Mouse (Mus musculus): ENCODE measurements around the gene Usp15.
A peak's percentile ranks its signal among the peaks of the same experiment; 100 is the strongest.
"Not testable (repeated sequence)": the region's sequence is repeated elsewhere in the genome, so short reads cannot be mapped to it uniquely, and the experiment has no call there.

The Usp15 gene

DNA sequence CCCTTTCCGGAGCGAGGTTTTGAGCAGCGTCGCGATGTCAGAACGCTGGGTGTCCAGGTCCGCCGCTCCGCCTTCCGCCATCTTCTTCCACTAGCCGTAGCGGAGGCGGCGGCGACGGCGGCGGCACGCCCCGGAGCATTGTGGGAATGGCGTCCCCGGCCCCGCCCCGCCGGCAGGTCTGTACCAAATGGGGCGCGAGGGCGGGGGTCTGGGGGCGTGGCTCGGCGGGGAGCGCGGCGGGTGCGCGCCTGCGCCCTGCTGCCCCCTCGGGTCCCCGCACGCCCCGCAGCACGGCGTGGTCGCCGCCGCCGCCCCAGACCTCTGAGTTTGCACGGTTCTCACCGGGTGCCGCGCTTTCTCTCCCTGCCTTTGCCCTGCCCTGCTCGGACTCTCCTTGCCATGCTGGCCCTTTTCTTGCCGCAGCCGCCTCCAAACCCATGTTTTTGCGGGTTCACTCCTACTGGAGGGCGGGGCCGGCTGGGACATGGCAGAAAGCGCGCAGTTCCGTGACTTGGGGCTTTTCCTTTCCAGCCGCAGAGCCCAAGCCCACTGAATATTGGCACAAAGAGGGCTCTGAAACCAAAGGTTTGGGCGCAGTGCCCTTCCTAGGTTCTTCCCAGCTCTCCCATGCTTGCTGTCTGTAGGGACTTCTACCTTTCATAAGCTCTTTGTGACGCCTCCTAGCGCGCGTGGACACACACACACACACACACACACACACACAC lies at the start of gene Usp15:
Usp15 (minus strand) TSS at position 161 of the 725 bp plus-strand sequence.
- peak; percentile 83 for ATAC-seq (ENCODE audit: low TSS enrichment)

DNA sequence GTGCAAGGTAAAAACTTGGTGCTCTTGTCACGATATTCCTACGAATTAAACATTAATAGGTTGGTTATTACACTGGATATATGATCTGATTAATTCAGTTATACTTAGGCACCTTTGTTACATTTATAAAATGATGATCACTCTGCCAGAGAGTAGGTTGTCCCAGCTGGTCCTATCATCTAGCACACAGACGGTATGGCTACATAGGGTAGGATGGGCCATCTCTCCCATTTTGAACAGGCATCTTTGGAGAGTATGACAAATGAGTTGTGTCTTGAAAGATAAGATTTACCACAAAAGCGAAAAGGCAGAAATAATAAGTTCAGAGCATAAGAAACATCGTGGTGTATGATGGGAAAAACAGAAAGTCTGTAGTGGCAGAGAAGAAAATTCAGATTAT lies 32.6 kb upstream of the Usp15 start:
- ATAC-seq (ENCODE audit: low TSS enrichment), result no peak

DNA sequence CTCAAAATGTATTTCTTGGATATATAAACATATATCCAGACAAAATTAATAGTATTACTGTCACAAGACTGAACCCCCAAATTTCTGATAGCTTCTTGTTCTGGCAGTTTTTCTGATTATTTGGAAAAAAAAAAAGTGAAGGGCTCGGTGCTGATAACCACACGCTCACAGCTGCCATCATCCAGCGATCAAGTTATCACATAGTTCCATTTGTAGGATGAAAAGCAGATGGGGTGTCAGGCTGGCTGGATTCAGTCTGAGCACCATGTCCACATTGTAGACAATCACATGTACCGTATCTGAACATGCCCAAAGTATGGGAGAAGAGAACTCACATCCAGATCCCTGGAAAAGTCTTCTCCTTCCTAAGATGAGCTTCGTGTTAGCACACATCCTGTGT lies 26.0 kb upstream of the Usp15 start:
- no peak for ATAC-seq (ENCODE audit: low TSS enrichment)

DNA sequence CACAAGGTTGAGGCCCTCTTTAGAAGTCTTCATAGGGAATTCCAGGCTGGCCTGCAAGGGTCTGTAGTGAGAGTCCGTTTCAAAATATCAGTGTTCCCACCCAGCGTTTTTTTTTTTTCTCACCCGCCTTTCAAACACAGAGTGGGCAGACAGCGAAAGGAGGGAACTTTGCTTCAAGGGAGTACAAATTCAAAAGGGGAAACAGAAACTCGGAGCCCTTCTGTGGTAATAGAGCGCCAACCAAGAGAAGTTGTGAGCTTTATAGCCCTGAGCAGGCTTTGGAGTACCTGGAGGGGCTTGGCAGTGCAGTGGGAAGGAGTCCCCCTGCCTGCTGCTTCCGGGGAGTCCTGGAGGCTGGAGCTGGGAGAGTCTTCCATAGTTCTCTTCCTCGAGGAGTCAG lies 12.7 kb upstream of the Usp15 start:
- no peak for ATAC-seq (ENCODE audit: low TSS enrichment)

DNA sequence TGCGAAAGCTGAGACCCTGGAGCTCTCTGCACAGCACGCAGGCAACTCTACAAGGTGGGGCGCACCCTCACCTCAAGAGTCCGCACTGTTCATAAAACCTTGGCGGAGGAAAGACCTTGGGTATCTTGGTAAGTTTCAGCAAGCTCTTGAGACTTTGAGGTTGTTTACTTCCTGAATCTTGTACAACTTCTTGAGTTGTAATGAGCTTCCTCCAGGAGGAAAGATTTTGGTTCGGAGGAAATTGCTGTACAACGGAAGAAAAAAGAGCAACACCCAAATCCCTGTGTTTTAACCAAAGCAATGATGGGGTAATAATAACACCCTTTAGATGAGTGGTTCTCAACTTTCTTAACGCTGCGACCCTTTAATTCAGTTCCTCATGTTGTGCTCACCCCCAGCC lies 11.5 kb upstream of the Usp15 start:
- no peak for ATAC-seq (ENCODE audit: low TSS enrichment)

DNA sequence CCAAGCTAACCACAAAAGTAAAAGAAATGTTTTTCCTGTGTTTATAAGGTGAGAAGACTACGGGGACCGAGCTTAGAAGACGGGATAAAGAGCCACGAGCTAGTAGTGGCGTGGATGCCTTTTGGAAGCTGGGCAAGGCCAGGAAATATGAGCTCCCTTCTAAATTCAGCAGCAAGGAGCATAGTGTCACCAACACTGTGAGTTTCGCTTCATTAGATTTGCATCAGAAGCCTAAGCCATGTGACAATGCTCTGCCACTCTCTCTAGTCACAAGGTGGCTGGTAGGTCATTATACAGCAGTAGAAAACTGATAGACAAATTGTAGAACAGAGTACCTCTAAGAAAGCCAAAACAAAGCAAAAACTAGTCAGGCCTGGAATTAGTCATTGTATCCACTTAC lies 9.3 kb upstream of the Usp15 start:
- ATAC-seq (ENCODE audit: low TSS enrichment), result no peak

DNA sequence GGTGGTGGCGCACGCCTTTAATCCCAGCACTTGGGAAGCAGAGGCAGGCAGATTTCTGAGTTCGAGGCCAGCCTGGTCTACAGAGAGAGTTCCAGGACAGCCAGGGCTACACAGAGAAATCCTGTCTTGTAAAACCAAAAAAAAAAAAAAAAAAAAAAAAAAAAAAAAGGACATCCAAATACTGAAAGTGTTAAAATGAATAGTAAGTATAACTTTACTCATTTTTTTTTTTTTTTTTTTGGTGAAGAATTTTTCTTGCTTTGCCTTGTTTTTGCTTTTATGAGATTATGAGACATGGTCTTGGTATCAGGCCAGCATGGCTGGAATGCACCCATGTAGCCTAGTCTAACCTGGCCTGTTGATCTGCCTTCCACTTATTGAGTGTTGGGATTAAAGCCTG lies 8.6 kb upstream of the Usp15 start:
- ATAC-seq (ENCODE audit: low TSS enrichment), result not testable (repeated sequence)

DNA sequence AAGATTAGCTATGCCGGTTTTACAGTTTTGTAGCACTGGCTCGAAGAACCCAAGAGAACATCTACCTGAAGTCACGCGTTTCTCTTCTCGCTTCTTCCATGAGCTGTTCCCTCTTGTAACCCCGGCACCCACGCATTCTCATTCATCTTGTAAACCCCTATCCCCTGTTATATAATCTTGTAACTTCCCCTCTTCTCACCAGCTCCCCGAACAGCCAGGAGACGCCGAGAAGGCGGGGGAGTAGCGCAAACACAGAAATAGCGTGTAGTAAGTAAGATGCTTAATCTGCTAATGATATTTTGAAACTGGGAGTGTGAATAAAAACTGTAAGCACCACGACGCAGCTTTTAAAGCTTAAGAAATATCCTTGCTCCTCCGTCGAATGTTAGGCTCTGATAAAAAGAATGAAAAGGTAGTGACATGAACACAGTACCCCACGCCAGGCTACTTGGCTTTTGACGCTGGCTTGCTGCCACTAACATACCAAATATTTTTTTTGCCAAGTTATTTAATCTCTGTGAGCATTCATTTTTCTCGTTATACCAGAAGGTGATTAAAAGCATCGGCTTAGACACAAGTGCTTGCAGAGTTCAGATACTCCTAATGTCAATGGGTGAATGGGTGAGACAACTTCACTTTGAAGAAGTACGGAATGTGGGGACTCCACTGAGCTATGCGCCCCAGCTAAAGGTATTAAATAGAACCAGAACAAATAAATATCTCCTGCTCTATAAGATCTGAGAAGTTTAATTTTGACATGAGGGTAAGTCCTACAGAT lies 5.4 kb upstream of the Usp15 start:
- no peak for ATAC-seq (ENCODE audit: low TSS enrichment)

DNA sequence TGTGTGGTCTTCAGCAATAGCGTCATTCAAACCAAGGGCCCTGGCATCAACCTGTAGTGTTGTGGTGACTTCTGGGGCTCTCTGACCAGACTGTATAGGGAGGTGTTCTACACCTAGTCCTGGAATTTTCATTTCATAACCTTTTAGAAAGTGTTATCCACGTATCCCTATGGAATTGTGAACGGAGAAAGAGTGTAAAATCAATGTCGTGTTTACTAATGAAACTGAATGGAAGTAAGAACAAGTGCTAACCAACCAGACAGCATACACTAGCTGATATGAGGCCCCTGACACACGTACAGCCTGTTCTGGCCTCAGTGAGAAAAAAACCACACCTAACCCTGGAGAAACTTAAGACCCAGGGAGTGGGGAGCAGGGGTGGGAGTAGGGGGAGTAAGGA lies 4.6 kb upstream of the Usp15 start:
- ATAC-seq (ENCODE audit: low TSS enrichment), result no peak

DNA sequence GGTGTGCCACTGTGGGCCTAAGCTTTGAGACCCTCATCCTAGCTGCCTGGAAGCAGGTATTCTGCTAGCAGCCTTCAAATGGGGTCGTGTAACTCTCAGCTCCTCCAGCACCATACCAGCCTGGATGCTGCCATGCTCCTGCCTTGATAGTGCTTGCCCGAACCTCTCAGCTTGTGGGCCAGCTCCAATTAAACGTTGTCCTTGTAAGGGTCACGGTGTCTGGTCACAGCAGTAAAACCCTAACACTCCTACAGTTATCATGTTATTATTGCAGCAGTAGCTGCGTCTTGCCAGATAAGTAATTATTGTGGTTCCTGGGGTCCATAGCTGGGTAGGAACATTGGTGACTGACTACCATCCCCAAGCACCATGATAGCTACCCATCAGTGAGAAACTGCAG lies 4.2 kb upstream of the Usp15 start:
- no peak for ATAC-seq (ENCODE audit: low TSS enrichment)

DNA sequence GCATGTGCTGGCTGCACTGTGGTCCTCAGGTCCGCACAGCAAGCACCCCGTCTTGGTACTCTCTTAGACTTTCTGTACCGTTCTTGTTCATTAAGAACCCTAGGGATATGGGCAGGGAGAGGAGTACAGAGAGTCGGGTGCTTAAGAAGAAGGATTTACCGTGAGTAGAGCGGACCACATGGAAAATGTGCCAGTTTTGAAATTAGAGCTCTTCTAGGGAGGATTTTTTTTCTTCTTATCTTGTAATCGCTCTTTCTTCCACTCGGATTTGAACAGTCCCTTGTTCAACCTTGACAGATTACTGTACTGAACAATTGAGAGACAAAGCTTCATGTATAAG lies 3.5 kb upstream of the Usp15 start:
- ATAC-seq (ENCODE audit: low TSS enrichment), result no peak

DNA sequence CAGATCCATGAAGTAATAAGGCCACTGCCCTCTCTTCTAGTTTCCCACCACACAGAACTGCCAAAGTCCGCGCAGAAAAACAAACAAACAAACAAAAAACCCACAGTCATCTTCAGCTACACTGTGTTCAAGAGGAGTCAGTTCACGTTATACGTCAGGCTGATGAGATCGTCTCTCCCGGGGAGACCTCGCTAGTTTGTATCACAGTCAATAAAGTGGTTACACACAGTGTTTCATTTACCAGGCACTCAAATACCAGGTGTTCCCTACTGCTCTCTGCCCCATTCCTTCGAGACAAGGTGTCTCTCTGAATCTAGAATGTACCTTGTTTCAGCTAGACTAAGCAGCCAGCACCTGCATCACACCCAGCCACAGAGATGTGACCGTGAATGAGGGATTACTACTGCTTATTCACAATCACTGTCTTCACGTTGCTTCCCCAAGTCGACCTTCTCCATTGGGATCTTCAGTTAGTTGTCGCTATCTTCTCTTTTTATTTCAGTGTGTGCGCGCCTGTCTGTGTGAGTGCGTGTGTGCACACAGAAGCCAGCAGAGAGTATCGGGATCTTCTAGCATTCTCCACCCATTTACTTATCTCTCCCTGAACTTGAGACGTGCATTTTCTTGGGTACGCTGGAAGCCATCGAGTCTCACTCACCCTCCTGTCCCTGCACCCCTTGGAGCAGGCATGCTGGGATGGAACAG lies 3.0 kb upstream of the Usp15 start:
- ATAC-seq (ENCODE audit: low TSS enrichment), result no peak

DNA sequence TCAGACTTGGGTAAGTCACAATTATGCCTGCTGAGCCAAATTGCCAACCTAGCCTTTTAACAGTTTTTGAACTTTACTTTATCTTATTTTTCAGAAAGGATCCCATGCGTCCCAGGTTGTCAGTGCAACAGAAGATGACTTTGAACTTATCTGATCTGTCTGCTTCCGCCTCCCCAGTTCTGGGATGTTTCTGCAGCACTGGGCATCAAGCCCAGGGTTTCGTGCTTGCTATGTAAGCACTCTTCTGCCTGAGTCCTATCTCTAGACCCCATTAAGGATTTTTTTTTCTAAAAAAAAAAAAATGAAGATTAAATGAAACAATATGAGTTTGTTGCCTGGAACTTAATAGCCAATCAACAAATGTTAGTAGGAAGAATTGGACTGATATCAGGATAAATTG lies 2.3 kb upstream of the Usp15 start:
- no peak for ATAC-seq (ENCODE audit: low TSS enrichment)

DNA sequence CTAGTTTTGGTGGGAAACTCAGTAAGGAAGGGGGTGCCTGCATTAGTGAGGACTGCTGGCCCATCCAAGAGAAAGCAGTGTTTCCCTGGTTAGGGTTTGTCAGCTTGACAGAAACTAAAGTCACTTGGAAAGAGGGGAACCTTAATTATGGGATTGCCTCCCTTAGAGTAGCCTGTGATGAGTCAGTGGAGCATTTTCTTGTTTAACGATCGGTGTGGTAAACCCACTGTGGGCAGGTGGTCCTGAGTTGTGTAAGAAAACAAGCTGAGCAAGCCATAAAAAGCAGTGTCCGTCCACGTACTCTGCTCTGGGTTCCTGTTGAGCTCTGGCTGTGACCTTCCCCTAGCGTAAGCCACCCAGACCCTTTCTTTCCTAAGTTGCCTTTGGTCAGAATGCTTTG lies 1.4 kb upstream of the Usp15 start:
- no peak for ATAC-seq (ENCODE audit: low TSS enrichment)

DNA sequence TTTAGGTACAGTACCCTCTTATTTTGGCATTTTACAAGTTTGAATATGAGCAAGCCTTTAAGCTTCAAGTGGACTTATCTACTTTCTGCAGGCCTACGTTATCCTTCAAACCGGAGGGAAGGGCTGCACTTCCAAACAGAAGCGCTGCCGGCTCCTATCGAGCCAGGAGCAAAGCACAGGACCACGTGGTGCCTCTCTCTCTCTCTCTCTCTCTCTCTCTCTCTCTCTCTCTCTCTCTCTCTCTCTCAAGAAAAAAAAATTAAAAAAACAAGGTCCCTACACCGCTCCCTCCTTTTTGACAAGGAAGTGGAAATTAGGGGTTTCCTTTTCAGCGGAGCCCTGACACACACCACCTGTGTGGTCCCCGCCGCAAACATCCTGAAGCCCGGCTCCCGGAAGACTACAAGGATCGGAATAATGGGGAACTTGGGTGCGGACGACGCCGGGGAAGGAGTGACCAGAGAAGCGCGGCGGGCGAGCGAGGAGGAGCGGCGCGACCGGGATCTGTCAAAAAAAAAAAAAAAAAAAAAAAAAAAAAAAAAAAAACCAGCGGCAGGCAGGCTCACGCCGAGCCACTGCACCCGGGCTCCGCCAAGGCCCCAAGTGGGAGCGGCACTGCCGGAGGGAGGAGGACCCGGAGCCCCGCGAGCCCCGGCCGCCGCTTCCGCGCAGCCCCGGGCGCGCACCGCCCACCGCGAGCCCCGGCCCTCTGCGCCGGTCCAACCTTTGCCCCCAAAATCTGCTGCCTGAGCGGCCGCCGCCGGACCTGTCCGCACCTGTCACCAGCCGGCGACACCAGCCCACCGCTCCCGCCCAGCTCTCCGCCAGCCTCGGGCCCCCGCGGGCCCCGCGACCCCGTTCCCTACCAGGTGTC lies 597 bp downstream of the Usp15 start:
- peak; percentile 36 for ATAC-seq (ENCODE audit: low TSS enrichment)

DNA sequence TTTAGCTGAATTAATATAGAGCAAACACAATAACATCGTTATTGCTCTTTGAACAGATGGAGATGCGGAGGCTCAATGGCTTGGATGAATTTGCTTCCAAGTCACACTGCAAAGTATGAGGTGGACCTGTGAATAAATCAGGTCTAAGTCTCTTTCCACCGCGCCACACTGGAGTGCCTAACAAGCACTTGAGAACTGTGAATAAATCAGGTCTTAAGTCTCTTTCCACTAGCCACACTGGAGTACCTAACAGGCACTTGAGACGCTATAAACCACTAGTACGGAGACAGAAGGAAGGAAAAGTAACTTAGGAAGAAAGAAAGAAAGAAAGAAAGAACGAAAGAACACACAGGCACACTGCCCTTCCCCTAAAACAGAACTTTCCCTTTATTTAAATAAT lies 1.3 kb downstream of the Usp15 start:
- ATAC-seq (ENCODE audit: low TSS enrichment), result no peak

DNA sequence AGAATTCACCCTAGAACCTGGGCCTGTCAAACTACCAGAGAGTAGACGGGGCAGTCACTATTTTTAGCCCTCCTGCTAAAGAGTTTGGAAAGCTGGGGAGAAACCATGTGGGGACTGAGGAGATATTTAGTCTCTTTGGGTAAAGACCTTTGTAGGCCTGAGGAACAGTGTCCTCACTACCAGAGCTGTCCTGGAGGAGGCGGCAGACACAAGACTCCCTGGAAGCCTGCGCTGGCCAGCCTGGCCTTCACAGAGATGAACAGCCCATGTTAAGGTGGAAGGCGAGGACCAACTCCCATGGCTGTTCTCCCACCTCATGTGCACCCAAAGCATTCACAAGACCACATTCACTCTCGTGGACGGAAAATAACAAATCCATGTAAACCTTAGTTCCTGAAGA lies 5.8 kb downstream of the Usp15 start:
- ATAC-seq (ENCODE audit: low TSS enrichment), result no peak

DNA sequence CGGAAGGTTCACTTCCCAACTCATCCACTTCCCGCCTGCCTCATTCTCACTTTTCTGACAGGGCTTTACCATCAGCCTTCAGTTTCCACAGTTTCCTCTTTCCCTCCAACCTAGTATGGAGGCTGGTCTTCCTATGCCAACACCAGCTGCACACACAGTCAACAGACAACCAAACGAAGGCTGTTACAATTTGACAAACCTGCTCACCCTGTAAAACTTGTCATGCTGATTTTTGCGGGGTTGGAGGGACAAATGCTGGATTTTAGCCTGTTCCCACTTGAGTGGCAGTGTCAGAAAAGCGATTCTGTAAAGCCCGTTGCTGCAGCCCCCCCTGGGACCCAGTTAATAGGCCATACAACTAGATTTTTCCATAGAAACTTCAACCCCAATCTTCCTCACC lies 9.5 kb downstream of the Usp15 start:
- ATAC-seq (ENCODE audit: low TSS enrichment), result peak; percentile 32

DNA sequence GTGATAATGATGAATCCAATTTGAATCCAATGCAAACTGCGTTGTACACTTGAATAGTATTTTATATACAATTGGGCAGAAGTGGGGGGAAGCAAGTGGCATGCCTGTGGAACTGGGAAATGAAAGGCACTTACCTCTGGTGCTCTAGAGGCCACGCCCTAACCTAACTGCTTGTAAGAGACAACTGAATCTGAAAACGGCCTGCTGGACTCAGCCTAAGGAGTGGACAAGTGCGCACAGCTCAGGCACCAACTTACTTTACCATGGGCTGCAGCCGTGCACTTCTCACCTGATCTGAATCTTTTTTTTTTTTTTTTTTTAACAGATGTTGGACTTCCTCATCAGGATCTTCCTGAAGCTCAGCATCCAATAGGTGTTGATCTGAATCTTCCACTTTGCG lies 10.9 kb downstream of the Usp15 start:
- no peak for ATAC-seq (ENCODE audit: low TSS enrichment)

DNA sequence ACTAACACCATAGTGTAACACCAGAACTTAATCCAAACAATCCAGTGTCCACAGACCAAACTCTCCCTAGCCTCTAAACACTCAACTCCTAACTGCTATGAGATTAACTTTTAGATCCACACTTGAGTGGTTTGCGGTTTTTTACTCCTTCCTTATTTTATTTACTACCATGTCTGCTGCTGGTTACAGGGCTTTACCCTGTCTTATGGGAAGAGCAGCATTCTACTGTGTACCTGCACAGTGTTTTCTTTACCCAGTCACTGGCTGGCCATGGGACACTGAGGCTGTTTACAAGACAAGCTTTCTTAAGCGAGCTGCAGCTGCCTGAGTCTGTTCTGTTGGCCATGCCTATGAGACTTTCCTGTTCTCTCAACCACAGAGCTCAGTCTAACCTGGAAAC lies 13.1 kb downstream of the Usp15 start:
- ATAC-seq (ENCODE audit: low TSS enrichment), result no peak

DNA sequence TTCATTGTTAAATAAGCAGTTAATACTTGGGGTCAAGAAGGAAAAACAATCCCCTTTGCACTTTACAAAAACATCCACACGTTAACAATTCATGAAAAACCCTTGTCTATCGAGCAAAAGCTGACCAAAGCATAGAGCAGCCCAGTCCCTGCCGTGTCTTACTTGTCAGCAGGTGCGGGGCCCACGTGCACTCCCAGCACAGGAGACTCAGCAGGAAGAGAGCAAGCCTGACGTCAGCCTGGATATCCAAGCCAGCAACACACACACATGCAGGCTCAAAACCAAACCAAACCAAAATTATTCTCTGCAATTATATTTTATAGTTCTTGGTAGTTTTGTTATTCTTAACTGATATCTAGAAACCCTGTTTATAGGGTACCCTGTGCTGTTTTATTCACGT lies 13.6 kb downstream of the Usp15 start:
- peak; percentile 75 for ATAC-seq (ENCODE audit: low TSS enrichment)

DNA sequence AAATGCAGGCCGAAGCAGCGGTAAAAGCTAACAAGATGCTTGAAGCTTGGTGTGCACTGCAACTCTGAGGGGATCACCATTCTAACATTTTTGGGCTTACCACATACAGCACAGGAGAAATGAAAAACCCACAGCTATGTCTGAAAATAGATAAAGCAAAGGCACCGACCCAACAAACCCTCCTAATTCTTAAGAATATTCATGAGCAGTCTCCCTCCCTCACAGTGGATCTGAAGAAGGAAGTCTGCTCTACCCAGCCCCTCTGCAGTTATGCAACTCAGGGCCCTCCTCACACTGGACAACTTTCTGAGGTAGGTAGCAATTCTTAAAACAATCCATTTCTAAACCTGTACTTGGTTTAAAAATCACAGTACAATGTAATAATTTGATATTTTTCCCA lies 14.4 kb downstream of the Usp15 start:
- ATAC-seq (ENCODE audit: low TSS enrichment), result peak; percentile 87

Data from frontal cortex, adult (tissue).